Mouse (Mus musculus) cerebellum, adult 18-20 months (tissue): ENCODE measurements at regions not wholly inside any gene's neighbourhood (a gene's known extent, or its start where the extent isn't known, plus 50 kb on each side); places are given as distances from the start of the nearest gene placed in this dataset.
"Not testable (repeated sequence)": the region's sequence is repeated elsewhere in the genome, so short reads cannot be mapped to it uniquely, and the experiment has no call there.

ENCODE experiments used
- DNase-seq, 2 experiments: peaks; one replicate each; pipeline ENCODE4 v3.0.0; 2021

GRCm38 (mm10) chr3:9064266-9065031, 545.4 kb downstream of the Zfp704 start:
- peak; percentile 53 to 57 for DNase-seq

GRCm38 (mm10) chr3:9063662-9064061, 546.2 kb downstream of the Zfp704 start:
- DNase-seq: no peak

GRCm38 (mm10) chr3:9061396-9061795, 548.5 kb downstream of the Zfp704 start:
- DNase-seq: no peak

GRCm38 (mm10) chr3:9057703-9058102, 552.2 kb downstream of the Zfp704 start:
- DNase-seq: not testable (repeated sequence)

GRCm38 (mm10) chr3:9056846-9057245, 553.0 kb downstream of the Zfp704 start:
- no peak for DNase-seq

- DNase-seq: no peak
Measured at GRCm38 (mm10) chr3:9055780-9056179, 554.1 kb downstream of the Zfp704 start.
